Comparison of ENCODE assay signal across 16 mouse cellular contexts in genomic region chrX:71024718-71025117, GRCm38 (mm10).
"Had no signal": no experiment of that assay in that cellular context is flagged by ENCODE, and none has a peak within 500 bp of the region (broad histone marks: within the 10 kb centered on the region; RNA-seq: fewer than 3 reads in every experiment).

No protein-coding gene starts in this region.

- H3K27ac ChIP-seq: left cerebral cortex, adult 2 months; limb, embryonic 10.5 days; liver, embryonic 15.5 days; midbrain, embryonic 10.5 days; neural tube, embryonic 12.5 days had no signal

- H3K27me3 ChIP-seq: liver, embryonic 15.5 days; neural tube, embryonic 12.5 days had no signal

- H3K36me3 ChIP-seq: limb, embryonic 10.5 days; liver, embryonic 15.5 days; midbrain, embryonic 10.5 days; neural tube, embryonic 12.5 days had no signal

- H3K4me2 ChIP-seq: liver, embryonic 11.5 days; liver, embryonic 15.5 days; neural tube, embryonic 12.5 days had no signal

- DNase-seq: kidney, postnatal 25 days; lung, adult 2 months; lung, postnatal 36 days; midbrain, embryonic 14.5 days; retina, postnatal 1 day; right cerebral cortex, postnatal 4 days; spleen, adult 18-20 months; thymus, adult 18-20 months; thymus, postnatal 14 days had no signal

- H3K9ac ChIP-seq: liver, embryonic 15.5 days; neural tube, embryonic 12.5 days had no signal

- H3K4me3 ChIP-seq: left cerebral cortex, adult 2 months; limb, embryonic 10.5 days; liver, embryonic 15.5 days; midbrain, embryonic 10.5 days; neural tube, embryonic 12.5 days had no signal

- H3K9me3 ChIP-seq: limb, embryonic 10.5 days; liver, embryonic 15.5 days; midbrain, embryonic 10.5 days; neural tube, embryonic 12.5 days had no signal

- H3K4me1 ChIP-seq: limb, embryonic 10.5 days; liver, embryonic 15.5 days; midbrain, embryonic 10.5 days; neural tube, embryonic 12.5 days had no signal

- ATAC-seq: lung, postnatal 0 days had no signal
